Mouse (Mus musculus) naive thymus-derived CD4-positive, alpha-beta T cell, adult 2 months (primary cell): ENCODE measurements at regions not wholly inside any gene's neighbourhood (a gene's known extent, or its start where the extent isn't known, plus 50 kb on each side); places are given as distances from the start of the nearest gene placed in this dataset.
A peak's percentile ranks its signal among the peaks of the same experiment; 100 is the strongest.
"Not testable (repeated sequence)": the region's sequence is repeated elsewhere in the genome, so short reads cannot be mapped to it uniquely, and the experiment has no call there.

Experiments used
- DNase-seq: peaks from one replicate; pipeline ENCODE4 v3.0.0-alpha.2; 2011; ENCODE audit warnings: low read depth

- peak; percentile 21 for DNase-seq
Measured at GRCm38 (mm10) chr7:111969198-111969887, 54.0 kb upstream of the Usp47 start.

GRCm38 (mm10) chr7:111968261-111968660, 55.0 kb upstream of the Usp47 start:
- DNase-seq: no peak

- no peak for DNase-seq
Measured at GRCm38 (mm10) chr7:111966716-111967115, 56.6 kb upstream of the Usp47 start.

- DNase-seq: no peak
Measured at GRCm38 (mm10) chr7:111963969-111964368, 59.3 kb upstream of the Usp47 start.

GRCm38 (mm10) chr7:111959977-111960376, 63.3 kb upstream of the Usp47 start:
- DNase-seq: no peak

- DNase-seq: no peak
Measured at GRCm38 (mm10) chr7:111956671-111957070, 66.6 kb upstream of the Usp47 start.

GRCm38 (mm10) chr7:111939631-111940030, 83.7 kb upstream of the Usp47 start:
- DNase-seq: no peak

- no peak for DNase-seq
Measured at GRCm38 (mm10) chr7:111937547-111937946, 85.8 kb upstream of the Usp47 start.

- DNase-seq: no peak
Measured at GRCm38 (mm10) chr7:111937102-111937501, 86.2 kb upstream of the Usp47 start.

- DNase-seq: no peak
Measured at GRCm38 (mm10) chr7:111932725-111933124, 90.6 kb upstream of the Usp47 start.

GRCm38 (mm10) chr7:111919961-111920360, 103.3 kb upstream of the Usp47 start:
- no peak for DNase-seq

- no peak for DNase-seq
Measured at GRCm38 (mm10) chr7:111903741-111904231, 119.5 kb upstream of the Usp47 start.

- no peak for DNase-seq
Measured at GRCm38 (mm10) chr7:111897016-111897415, 117.2 kb upstream of the Galnt18 start.

GRCm38 (mm10) chr7:111896255-111896654, 116.5 kb upstream of the Galnt18 start:
- no peak for DNase-seq

- DNase-seq: no peak
Measured at GRCm38 (mm10) chr7:111882991-111883390, 103.2 kb upstream of the Galnt18 start.

GRCm38 (mm10) chr7:111880067-111880675, 100.4 kb upstream of the Galnt18 start:
- DNase-seq: no peak

- no peak for DNase-seq
Measured at GRCm38 (mm10) chr7:111877591-111877990, 97.8 kb upstream of the Galnt18 start.

GRCm38 (mm10) chr7:111875949-111876348, 96.2 kb upstream of the Galnt18 start:
- DNase-seq: no peak

- DNase-seq: no peak
Measured at GRCm38 (mm10) chr7:111869337-111869736, 89.6 kb upstream of the Galnt18 start.

GRCm38 (mm10) chr7:111863035-111863434, 83.3 kb upstream of the Galnt18 start:
- DNase-seq: no peak

GRCm38 (mm10) chr7:111858291-111858690, 78.5 kb upstream of the Galnt18 start:
- DNase-seq: not testable (repeated sequence)

GRCm38 (mm10) chr7:111856977-111857376, 77.2 kb upstream of the Galnt18 start:
- no peak for DNase-seq

GRCm38 (mm10) chr7:111855309-111855708, 75.5 kb upstream of the Galnt18 start:
- no peak for DNase-seq

GRCm38 (mm10) chr7:111846417-111846816, 66.6 kb upstream of the Galnt18 start:
- DNase-seq: no peak
